Mouse (Mus musculus) adrenal gland, adult 2 months (tissue): ENCODE data around the gene Mfsd5. TPM values are rescaled to one million over a fixed set of nuclear protein-coding genes. Genes with fewer than 3 reads are reported as not detected.

ENCODE experiments used
- DNase-seq: peaks from one replicate; pipeline ENCODE4 v3.0.0; 2021
- long read RNA-seq: library from polyadenylated mRNA; stranded (forward); transcript quantifications from one replicate; pipeline ENCODE4 v2.0.0, GENCODE M21; 2021
- polyA plus RNA-seq: library from polyadenylated mRNA; depleted of rRNA; stranded (reverse); fragments of >200 nt; gene quantifications from 2 replicates; pipeline ENCODE4 v1.2.3, GENCODE M21; 2012; rRNA removed
- total RNA-seq, 2 experiments: library from RNA; stranded (reverse); gene quantifications; 2 replicates each; pipeline ENCODE4 v1.2.3; 2021

The Mfsd5 gene
- total RNA-seq, result 10 to 100 TPM; 38.2 to 46.3 TPM
- 99.6 and 108 TPM in 2 replicates for polyA plus RNA-seq
- long read RNA-seq, transcript Mfsd5-201 (2 exons, 1,754 nt), result major isoform, 51 of 84 reads
- long read RNA-seq, partial matches to known transcripts, result 0 of 84 reads
- long read RNA-seq, other reads (novel, unspliced or antisense), result 33 of 84 reads

DNA sequence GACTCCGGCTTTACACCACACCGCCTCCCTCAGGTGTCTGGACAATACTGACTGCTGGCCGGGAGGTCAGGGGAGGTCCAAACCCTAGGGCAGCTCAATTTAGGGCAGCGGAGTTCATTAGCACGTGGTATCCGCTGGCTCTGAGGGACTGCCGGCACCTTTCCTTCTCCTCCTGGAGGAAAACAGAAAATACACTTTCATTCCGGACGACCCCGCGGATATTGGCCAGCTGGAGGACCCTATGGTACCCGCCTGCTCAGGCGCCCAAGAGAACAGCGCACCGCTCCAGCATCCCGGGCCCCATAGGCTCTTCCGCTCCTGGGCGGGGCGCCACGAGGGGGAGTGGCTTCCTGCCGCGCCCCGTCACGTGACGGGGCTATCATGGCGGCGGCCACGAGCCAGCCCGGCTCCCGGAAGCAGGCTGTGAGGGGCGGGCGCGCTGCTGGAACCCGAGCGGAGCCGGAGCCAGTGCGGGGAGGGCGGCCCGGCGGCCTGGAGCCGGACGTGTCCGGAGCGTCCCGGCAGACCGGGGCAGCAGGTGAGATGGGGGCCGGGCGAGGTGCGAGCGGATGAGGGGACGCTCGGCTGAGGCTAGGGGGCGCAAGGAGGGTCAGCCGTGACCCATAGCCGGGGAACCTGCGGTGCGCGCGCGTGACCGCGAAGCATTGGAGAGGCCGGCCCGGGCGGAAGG, at the start of gene Mfsd5:
Gene Mfsd5 (plus strand): TSS at position 363 of the 691 bp plus-strand sequence.
- DNase-seq, result peak; percentile 92

GRCm38 (mm10) chr15:102230408-102231321, 48.6 kb upstream of the Mfsd5 start:
- DNase-seq, result no peak

GRCm38 (mm10) chr15:102231748-102232147, 47.5 kb upstream of the Mfsd5 start, which contains the start of gene Itgb7:
TSS of gene Itgb7 (minus strand) at chr15:102231944.
- DNase-seq, result no peak

DNA sequence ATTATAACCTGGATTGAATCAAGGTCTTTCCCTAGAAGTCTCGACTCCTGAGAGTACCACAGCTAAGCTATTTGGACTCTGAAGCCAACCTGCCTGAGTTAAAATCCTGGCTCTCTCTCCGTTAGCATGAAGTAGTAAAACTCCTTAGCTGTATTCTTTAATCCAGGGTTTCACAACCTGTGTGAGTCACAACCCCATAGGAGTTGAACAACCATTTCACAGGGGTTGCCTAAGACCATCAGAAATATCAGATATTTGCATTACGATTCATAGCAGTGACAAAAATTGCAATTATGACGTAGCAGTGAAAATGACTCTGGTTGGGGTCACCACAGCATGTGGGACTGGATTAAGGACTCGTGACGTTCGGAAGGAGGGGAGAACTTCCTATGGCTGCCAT, 46.5 kb upstream of the Mfsd5 start:
- no peak for DNase-seq

DNA sequence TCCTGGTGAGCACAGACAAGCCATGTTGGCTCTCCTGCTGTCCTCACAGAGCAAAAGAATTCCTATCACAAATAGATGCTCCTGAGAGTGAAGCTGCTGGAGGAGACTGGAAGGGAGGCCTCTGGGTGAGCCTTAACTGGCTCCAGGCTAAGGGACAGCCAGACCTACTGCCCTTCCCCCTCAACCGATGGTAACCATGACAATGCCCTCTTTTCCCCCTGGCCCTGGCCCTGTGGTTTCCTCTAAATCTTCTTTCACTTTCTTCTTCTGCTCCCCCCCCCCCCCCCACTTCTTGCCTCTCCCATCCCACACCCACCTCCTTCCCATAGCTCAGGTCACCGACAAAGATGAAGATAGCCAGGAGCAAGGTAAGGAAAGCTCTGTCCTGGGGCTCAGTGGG, 45.4 kb upstream of the Mfsd5 start:
- no peak for DNase-seq

- no peak for DNase-seq
Measured at GRCm38 (mm10) chr15:102235371-102236027, 43.8 kb upstream of the Mfsd5 start.

GRCm38 (mm10) chr15:102238543-102239259, 40.6 kb upstream of the Mfsd5 start:
- no peak for DNase-seq

- peak; percentile 82 for DNase-seq
Measured at GRCm38 (mm10) chr15:102239260-102239590, 40.0 kb upstream of the Mfsd5 start.

GRCm38 (mm10) chr15:102239851-102240250, 39.4 kb upstream of the Mfsd5 start:
- no peak for DNase-seq

- peak; percentile 71 for DNase-seq
Measured at GRCm38 (mm10) chr15:102240607-102241006, 38.6 kb upstream of the Mfsd5 start.

DNA sequence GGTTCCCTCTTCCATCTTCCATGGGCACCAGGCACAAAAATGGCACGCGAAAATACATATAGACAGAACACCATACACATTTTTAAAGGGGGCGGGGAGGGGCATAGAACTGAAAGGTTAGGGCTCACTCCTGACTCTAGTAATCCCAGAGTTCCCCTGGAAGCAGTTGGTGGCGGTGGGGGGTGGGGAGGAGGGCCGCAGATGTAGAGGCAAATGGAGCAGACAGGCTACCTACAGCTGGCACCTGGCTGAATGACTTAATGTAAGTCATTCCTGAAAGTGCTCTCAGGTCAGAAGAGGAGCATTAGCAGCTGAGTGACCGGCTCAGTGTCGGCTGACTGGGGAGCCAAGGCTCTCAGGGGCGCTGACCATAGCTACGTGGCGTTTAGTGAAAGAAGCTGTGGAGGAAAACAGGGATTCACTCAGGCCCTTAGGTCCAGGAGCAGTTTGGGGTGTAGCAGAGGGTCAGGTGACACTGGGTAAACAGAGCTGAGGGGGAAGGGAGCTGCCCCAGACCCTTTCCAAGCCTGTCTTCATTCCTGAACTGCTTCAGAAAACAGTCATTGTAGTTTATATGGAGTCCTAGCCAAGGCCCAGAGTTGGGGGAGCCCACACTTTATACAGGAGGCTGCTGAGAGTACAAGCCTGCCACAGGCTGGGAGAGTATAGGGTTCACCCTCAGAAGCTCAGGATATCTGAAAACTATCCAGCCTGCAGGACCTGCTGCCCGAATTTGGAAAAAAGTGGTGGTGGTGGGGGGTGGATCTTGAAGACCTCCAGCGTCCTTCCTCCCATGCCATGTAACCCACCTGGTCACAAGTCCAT, 36.6 kb upstream of the Mfsd5 start:
- DNase-seq, result no peak

- peak; percentile 86 for DNase-seq
Measured at GRCm38 (mm10) chr15:102243229-102244190, 35.7 kb upstream of the Mfsd5 start.

DNA sequence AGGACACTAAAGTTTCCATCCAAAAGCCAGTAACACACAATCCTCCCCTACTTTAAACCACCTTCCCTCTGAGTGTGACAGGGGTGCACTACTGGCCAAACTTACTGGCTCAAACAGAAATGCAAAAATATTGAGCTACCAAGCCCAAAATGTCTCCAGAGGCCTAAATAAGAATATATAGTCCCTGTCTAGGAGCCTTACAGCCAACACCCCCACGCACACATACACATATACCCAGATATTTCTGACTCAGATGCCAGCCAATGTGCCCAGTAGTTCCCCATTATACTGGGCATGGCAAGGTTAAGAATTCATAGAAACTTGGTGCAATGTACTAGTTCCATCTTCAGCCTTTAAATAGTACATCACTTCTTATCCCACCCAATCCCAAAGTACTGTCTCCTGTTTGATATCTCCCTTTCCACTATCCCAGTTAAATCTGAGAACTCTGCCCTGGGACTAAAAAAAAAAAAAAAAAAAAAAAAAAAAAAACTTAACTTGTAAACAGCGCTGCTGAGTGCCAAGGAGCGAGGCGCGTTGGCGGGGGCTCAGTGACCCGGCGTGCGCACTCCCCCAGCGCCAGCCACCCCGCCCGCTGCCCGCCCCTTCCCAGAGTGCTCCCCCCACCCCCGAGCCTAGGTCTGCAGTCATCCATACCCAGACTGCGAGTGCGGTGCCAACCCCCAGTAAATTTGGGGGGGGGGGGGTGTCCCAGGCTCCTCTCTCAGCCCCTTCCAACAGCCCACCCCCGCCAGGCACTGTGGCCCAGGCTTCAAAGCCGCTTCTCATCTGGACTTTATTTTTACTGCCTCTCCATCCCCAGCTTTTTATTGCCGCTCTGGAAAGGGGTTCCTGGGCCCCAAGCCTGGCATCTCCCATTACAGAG, 34.7 kb upstream of the Mfsd5 start:
- no peak for DNase-seq

DNA sequence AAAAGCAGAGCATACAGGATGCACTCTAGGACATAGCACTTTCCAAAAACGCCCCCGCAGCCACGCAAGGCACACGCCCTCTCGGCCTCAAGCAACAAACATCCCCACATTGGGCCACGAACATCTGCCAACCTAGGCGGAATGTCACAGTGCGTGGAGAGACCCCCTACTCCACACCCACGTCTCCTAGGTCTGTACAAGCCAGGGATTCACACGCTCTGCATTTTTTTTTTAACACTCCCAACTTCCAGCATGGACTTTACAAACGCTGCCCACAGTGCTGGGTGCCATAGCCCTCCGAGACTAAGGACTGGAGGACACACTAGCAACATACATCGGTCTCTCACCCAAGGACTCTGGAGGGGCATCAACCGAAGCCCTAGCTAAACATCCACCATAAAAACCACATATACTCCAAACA, 33.8 kb upstream of the Mfsd5 start:
- DNase-seq, result no peak

DNA sequence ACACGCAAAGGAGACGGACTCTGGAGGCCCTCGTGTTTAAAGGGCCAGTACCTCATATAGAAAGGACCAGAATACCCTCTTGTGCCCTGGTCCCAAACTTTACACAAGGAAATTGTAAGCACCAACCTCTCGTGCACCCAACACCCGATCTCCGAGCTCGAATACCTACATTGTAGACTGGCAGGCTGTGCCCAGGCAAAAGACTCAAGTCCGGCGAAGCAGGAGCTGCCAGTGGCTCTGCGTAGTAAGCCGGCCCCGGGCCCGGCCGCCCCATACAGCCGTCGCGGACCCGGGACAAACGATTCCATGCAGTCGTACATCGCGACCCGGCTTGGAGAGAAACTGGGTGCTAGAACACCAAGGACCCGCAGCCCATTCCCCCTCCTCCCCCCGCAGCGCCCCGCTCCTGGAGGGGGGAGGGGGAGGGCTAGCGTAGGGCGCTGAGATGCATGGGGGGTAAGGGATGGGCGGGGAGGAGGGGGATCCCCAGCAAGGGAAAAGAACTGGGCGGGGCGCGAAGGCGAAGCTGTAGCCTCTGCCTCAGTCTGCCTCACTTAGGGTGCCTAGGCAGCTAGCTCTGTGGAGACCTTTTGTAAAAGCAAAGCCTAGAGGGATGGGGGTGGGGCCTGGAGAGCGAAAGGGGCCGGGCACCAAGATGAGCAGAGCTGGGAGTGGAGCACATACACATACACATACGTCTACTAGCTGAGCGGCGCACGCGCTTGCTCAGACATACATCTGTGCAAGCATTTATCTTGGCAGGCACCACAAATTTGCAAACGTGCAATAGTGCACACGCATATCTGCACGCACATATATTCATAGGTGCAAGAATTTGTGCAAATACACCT, 33.1 kb upstream of the Mfsd5 start:
- DNase-seq, result peak; percentile 87

DNA sequence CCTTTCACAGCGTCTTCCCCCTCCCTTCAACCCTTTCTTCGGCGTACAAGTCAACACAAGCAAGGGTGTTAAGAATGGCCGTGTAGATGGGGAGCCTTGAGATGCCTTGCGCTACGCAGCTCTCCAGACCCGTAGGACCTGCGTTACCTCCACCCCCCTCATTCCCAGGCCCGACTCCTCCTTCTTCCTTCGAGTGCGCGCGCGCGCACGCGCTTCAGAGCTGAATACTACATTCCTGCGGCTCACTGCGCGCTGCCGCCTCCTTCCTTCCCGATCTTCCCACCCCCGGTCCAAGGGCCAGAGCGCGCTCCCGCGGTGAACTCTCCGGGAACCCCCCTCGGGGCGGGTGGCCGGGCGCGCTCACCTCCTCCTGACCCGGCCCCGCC, 32.4 kb upstream of the Mfsd5 start:
- DNase-seq, result peak; percentile 98
